Mouse (Mus musculus): Measurements from ENCODE around the gene Chd6. TPM values are rescaled to one million over a fixed set of nuclear protein-coding genes. Genes with fewer than 3 reads are reported as not detected.

The Chd6 gene
- polyA plus RNA-seq, 1 experiment from 2014 or later = 20.8 TPM

DNA sequence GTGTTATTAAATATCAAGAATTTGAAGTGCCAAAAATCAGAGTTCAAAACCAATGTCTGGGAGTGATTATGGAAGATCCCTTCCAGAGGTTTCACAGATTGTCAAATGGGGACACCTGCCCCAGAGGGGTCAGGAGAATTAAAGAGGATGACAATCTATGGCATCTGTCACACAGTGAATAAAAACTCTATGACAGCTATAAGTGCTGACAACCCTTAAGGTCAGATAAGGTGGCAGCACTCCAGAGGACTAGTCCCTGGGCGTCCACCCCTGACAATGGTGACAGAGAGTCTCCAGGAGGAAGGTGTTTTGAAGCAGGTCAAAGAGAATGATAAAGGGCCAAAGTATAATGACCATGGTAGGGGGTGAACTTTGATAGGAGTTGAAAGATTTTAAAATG lies 44.0 kb downstream of the Chd6 start:
- Histone ChIP-seq H3K4me2 (replicated peaks) (no peak overlapping the region), H3K27ac (no peak overlapping the region), H3K4me3 (replicated peaks) (no peak overlapping the region), H3K27me3 (replicated peaks) (no peaks in the 10 kb centered on the region), H3K36me3 (no peaks in the 10 kb centered on the region), H3K9ac (no peak overlapping the region), H3K4me1 (replicated peaks) (no peaks in the 10 kb centered on the region), H3K9me3 (no peaks in the 10 kb centered on the region)
- 70% methylated on average over 1 of the region's 1 CpGs for WGBS
- ATAC-seq = no peak

DNA sequence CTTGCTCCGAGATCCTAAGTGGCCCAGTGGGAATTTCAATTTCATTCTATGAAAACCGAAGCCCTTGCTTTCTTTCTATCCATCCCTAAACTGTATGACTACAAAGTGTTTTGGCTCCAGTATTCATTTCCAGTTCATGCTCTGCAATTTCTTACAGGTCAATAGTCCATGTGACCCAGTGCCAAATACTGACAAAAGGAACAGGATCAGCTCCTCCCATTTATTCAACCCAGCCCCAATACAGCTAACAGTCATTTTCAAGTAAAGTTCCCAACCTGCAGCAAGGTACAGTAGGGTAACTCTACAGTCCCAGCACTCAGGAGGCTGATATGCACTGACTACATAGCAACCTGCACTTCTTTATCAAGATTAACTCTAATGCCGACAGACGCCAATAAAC lies 50.0 kb downstream of the Chd6 start:
- Histone ChIP-seq H3K4me2 (replicated peaks) (no peak overlapping the region), H3K27me3 (replicated peaks) (no peaks in the 10 kb centered on the region), H3K9ac (no peak overlapping the region), H3K9me3 (no peaks in the 10 kb centered on the region), H3K4me3 (replicated peaks) (no peak overlapping the region), H3K4me1 (replicated peaks) (no peaks in the 10 kb centered on the region), H3K27ac (no peak overlapping the region), H3K36me3 (no peaks in the 10 kb centered on the region)
- ATAC-seq = no peak
- WGBS = 90% methylated on average over 4 of the region's 4 CpGs

DNA sequence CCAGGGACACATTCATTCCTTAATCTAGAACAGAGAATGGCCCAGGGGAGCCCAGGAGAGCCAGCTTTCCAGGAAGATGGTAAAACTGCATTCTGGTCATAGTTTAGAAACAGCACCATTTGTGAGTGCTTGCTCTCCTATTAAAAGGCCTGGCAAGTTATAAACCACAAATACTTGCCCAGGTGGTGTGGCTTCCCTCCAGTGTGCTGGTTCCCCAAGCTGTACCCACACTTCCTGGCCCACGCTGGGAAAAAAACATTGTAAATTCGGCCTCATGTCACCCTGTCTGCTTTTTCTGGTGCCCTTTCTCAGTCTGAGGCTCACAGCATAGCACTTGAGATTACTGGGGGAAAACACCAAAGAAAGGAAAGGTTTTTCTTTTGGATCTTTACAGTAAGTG lies 55.1 kb downstream of the Chd6 start:
- ATAC-seq = no peak
- Histone ChIP-seq H3K27me3 (replicated peaks) (no peaks in the 10 kb centered on the region), H3K36me3 (0 out of 2 replicates have a peak, but pooled peaks cover 2% of the 10 kb centered on the region), H3K27ac (no peak overlapping the region), H3K4me1 (replicated peaks) (no peaks in the 10 kb centered on the region), H3K4me3 (replicated peaks) (no peak overlapping the region), H3K9me3 (no peaks in the 10 kb centered on the region), H3K9ac (no peak overlapping the region), H3K4me2 (replicated peaks) (no peak overlapping the region)
- 72% methylated on average over 2 of the region's 2 CpGs for WGBS

DNA sequence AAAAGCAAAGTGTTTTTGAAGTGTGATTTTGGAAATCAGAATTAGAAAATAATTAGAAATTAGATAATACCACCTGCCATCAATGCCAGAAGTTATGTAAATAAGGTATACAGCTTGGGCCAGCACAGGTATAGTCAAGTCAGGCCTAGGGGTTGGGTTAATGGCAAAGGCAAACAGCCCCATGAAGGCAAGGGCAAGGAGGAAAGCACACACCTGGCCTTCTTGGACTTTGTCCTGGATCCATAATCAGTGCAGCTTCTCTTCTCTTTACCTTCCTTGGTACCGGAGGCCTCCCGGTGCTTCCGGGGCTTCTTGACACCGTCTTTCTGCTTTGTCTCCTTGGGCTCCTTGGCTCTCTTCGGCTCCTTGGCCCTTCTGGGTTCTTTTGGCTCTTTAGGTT lies 56.7 kb downstream of the Chd6 start:
- Histone ChIP-seq H3K36me3 (0 out of 2 replicates have a peak, but pooled peaks cover 2% of the 10 kb centered on the region), H3K4me1 (replicated peaks) (no peaks in the 10 kb centered on the region), H3K9me3 (no peaks in the 10 kb centered on the region), H3K27me3 (replicated peaks) (no peaks in the 10 kb centered on the region), H3K9ac (no peak overlapping the region), H3K27ac (no peak overlapping the region), H3K4me3 (replicated peaks) (no peak overlapping the region), H3K4me2 (replicated peaks) (no peak overlapping the region)
- ATAC-seq = peak; percentile 87
- 77% methylated on average over 5 of the region's 5 CpGs for WGBS

DNA sequence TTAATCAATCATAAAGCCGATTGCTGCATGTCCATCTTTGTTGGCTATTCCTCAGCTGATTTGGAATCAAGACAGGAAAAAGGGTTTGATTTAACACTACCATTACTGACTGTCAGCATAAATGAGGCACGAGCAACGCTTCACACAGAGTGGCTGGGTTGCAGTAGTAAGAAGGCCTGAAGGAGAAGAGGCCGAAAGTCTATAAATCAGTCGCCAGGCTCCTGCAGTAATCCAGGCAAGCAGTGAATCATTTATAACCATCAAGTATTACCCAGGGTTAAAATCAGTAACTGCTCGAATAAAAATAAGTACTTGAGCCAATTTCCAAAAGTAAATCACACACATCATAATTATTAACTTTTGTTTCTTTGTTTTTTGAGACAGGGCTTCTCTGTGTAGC lies 59.4 kb downstream of the Chd6 start:
- Histone ChIP-seq H3K36me3 (0 out of 2 replicates have a peak, but pooled peaks cover 2% of the 10 kb centered on the region), H3K27ac (no peak overlapping the region)
- ATAC-seq = no peak

DNA sequence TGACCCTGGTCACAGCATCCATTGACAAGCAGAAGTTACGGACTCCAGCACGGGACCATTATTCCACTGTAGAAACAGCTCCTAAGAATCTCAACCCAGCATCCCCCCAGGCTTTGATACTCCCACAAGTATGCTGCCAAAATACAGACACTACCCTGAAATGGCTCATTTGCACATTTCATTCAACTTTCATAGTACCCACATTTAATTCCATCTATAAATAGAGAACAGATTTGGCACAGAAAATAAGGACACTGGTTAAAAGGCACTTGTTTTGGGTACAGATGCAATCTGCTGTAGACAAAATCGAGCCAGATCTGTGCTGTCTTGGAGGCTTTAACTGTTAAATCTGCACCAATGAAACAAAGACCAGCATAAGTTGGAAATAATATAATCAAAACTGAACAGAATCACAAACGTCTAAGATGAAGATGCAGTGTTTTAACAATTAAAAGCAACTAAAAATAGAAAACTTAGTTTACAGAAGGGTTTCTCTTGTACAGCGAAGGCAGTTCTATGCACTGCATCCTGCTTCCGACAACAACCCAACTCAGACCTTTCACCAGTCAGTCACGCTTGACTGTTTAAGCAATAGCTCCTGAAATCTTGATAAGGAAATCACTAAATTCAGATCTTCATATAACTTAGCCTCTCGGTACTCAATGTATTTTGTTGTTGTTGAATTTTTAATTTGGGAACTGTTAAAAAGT lies 64.2 kb downstream of the Chd6 start:
- Histone ChIP-seq H3K4me1 (replicated peaks) (no peaks in the 10 kb centered on the region), H3K27me3 (replicated peaks) (no peaks in the 10 kb centered on the region), H3K9ac (no peak overlapping the region), H3K4me3 (replicated peaks) (no peak overlapping the region), H3K9me3 (no peaks in the 10 kb centered on the region), H3K27ac (no peak overlapping the region), H3K36me3 (0 out of 2 replicates have a peak, but pooled peaks cover 5% of the 10 kb centered on the region), H3K4me2 (replicated peaks) (no peak overlapping the region)
- ATAC-seq = no peak
- WGBS = 85% methylated on average over 8 of the region's 8 CpGs

More for the DNA sequence above, 59.4 kb downstream of the Chd6 start:
- Histone ChIP-seq H3K4me3 (replicated peaks) (no peak overlapping the region), H3K4me2 (replicated peaks) (no peak overlapping the region), H3K9ac (no peak overlapping the region), H3K9me3 (no peaks in the 10 kb centered on the region), H3K27me3 (replicated peaks) (no peaks in the 10 kb centered on the region), H3K4me1 (replicated peaks) (no peaks in the 10 kb centered on the region)
- 50% methylated on average over 6 of the region's 6 CpGs for WGBS

DNA sequence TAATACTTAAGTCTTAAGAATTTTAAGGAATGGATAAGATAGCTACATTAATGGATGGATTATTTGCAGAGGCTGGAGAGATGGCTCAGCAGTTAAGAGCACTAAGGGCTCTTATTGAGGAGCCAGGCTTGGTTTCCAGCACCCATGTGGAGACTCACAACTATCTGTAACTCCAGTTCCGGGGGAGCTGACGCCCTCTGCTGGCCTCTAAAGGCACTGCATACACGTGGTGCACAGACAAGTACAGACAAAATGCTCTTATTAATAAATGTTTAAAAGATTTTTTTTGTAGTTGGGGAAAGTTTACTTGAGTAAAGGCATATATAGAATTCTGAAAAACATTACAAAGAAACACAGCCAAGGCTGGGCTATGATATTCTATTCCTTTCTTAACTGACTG lies 66.0 kb downstream of the Chd6 start:
- no peak overlapping the region for H3K9ac ChIP-seq
- H3K27me3 ChIP-seq (replicated peaks) = no peaks in the 10 kb centered on the region
- H3K27ac ChIP-seq = no peak overlapping the region
- no peaks in the 10 kb centered on the region for H3K9me3 ChIP-seq
- WGBS = 67% methylated on average over 3 of the region's 3 CpGs
- H3K4me2 ChIP-seq (replicated peaks) = no peak overlapping the region
- no peak overlapping the region for H3K4me3 ChIP-seq (replicated peaks)
- ATAC-seq = no peak
- H3K4me1 ChIP-seq (replicated peaks) = no peaks in the 10 kb centered on the region
- peaks cover 13% of the 10 kb centered on the region; the same call in 1 of the 2 replicates for H3K36me3 ChIP-seq

DNA sequence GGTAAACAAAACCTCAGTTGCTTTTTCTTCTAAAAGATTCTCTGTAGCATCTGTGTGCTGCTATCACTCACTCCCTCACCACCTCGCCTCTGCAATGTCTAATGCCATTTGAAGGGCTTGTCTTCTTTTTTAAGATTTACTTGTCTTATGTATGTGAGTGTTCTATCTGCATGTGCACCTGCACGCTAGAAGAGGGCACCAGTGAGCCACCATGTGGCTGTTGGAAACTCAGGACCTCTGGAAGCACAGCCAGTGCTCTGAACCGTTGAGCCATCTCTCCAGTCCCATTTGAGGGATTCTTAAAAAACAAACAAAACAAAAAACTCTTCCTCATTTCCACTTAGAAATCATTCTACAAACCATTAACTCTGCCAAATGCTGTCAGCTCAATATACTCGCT lies 68.1 kb downstream of the Chd6 start:
- no peak overlapping the region for H3K27ac ChIP-seq
- no peaks in the 10 kb centered on the region for H3K27me3 ChIP-seq (replicated peaks)
- 75% methylated on average over 4 of the region's 4 CpGs for WGBS
- no peak overlapping the region for H3K9ac ChIP-seq
- peaks cover 19% of the 10 kb centered on the region; the same call in 1 of the 2 replicates for H3K36me3 ChIP-seq
- no peak overlapping the region for H3K4me2 ChIP-seq (replicated peaks)
- ATAC-seq = no peak
- H3K9me3 ChIP-seq = no peaks in the 10 kb centered on the region
- no peaks in the 10 kb centered on the region for H3K4me1 ChIP-seq (replicated peaks)
- no peak overlapping the region for H3K4me3 ChIP-seq (replicated peaks)

DNA sequence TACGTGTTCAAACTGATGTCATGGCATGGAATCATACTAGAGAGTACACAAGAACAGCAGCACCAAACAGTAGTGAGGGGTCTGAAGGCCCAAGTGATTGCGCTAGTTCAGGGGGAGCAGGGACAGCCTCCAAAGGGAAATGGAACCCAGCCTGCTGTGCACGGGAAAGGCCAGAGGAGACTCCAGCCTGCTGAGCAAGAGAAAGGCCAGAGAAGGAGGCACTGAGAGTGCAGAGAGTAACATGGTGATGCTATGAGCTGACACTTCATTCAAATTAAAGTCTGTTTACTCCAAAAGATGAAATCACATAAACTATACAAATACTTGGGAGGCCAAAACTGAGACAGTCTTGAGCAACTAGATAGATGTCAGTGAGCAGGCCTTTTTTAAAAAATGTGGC lies 71.1 kb downstream of the Chd6 start:
- no peak overlapping the region for H3K9ac ChIP-seq
- peak; percentile 56; the same call in 1 of the 2 replicates for ATAC-seq
- no peak overlapping the region for H3K4me3 ChIP-seq (replicated peaks)
- peaks cover 19% of the 10 kb centered on the region; the same call in 1 of the 2 replicates for H3K36me3 ChIP-seq
- no peaks in the 10 kb centered on the region for H3K27me3 ChIP-seq (replicated peaks)
- no peaks in the 10 kb centered on the region for H3K4me1 ChIP-seq (replicated peaks)
- peak overlapping the region; percentile 76 for H3K27ac ChIP-seq
- H3K9me3 ChIP-seq = no peaks in the 10 kb centered on the region
- no peak overlapping the region for H3K4me2 ChIP-seq (replicated peaks)
- WGBS = 58% methylated on average over 3 of the region's 3 CpGs

DNA sequence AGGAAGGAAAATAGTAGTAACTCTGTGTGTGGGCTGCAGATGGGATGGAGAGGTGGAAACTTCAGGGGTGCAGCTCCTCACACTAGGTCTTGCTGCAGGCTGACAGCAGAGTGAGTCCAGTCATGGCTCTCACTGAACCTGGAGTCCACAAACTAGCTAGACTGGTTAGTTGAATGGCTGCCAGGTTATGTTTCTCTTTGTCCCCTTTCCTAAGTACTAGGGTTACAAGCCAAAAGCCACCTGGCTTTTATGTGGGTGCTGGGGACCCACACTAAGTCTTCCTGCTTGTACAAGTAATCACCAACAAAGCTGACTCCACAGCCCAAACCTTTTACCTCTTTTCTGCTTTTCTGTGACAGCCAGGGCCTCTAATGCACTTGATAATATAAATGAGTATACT lies 75.7 kb downstream of the Chd6 start:
- no peaks in the 10 kb centered on the region for H3K27me3 ChIP-seq (replicated peaks)
- no peaks in the 10 kb centered on the region for H3K4me1 ChIP-seq (replicated peaks)
- peaks cover 15% of the 10 kb centered on the region; the same call in 1 of the 2 replicates for H3K36me3 ChIP-seq
- no peak overlapping the region for H3K4me3 ChIP-seq (replicated peaks)
- H3K9ac ChIP-seq = no peak overlapping the region
- no peaks in the 10 kb centered on the region for H3K9me3 ChIP-seq
- H3K27ac ChIP-seq = no peak overlapping the region
- ATAC-seq = no peak
- no peak overlapping the region for H3K4me2 ChIP-seq (replicated peaks)

DNA sequence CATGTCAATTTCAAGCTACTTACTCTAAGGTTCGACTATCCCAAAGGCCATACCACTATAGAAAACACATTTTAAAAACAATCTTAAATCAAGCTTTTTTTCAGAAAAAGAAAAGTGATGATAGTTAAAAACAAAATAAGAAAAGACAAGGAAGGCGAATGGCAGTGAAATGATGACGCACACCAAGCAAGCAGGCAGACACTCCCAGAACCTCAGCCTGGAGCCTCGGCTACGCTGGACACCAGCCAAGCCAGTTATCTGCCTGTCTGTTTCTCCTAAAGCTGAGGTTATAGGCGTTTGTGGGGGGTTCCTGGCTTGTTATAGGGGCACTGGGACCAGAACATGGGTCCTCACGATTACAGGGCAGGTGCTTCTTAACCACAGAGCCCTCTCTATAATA lies 76.5 kb downstream of the Chd6 start:
- no peaks in the 10 kb centered on the region for H3K27me3 ChIP-seq (replicated peaks)
- H3K9me3 ChIP-seq = no peaks in the 10 kb centered on the region
- H3K9ac ChIP-seq = no peak overlapping the region
- no peak overlapping the region for H3K27ac ChIP-seq
- H3K4me1 ChIP-seq (replicated peaks) = no peaks in the 10 kb centered on the region
- WGBS = 74% methylated on average over 7 of the region's 7 CpGs
- no peak overlapping the region for H3K4me2 ChIP-seq (replicated peaks)
- ATAC-seq = no peak
- no peak overlapping the region for H3K4me3 ChIP-seq (replicated peaks)
- peaks cover 13% of the 10 kb centered on the region; the same call in 1 of the 2 replicates for H3K36me3 ChIP-seq

DNA sequence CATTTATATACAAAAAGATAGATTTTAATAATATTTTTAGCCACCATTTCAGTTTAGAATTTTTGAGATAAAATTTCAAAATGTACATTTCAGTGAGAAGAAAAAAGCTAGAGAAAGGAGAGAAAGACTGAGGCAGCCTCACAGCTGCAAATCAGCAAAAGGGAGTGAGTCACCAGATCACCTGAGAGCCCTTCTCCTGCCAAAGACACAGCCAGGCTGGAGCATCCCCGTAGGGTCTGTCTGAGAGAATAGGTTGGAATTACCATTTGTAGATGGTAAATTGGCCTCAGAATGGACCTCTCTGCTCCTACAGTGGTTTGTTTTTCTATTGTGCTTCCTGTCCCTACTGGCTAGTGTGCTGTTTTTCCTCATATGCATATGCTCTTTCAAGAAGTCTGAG lies 84.3 kb downstream of the Chd6 start:
- ATAC-seq = no peak
- H3K36me3 ChIP-seq = peaks cover 7% of the 10 kb centered on the region
- WGBS = 83% methylated on average over 1 of the region's 1 CpGs

DNA sequence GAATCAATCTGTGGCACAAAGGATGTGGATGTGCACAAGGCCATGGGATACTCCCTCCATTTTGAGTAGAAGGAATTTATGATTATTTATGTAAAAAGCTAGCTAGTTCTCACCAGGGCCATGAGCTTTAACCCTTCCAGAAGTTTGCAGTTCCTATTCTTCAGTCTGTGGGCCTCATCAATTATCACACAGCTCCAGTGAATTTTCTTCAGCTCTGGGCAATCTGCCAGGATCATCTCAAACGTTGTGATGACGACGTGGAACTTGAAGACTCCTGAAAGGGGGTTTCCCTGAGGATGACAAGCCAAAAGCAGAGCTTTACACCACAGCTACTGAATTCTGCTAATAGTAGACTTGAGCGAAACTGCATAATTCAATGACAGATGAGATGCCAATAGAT lies 91.0 kb downstream of the Chd6 start:
- Histone ChIP-seq H3K4me2 (replicated peaks) (no peak overlapping the region), H3K27me3 (replicated peaks) (no peaks in the 10 kb centered on the region), H3K4me3 (replicated peaks) (no peak overlapping the region), H3K4me1 (replicated peaks) (no peaks in the 10 kb centered on the region), H3K36me3 (peaks cover 9% of the 10 kb centered on the region), H3K27ac (no peak overlapping the region), H3K9ac (no peak overlapping the region), H3K9me3 (no peaks in the 10 kb centered on the region)
- WGBS = 32% methylated on average over 4 of the region's 4 CpGs
- peak; percentile 20; the same call in 1 of the 2 replicates for ATAC-seq

More for the DNA sequence above, 84.3 kb downstream of the Chd6 start:
- H3K9ac ChIP-seq = no peak overlapping the region
- H3K27ac ChIP-seq = no peak overlapping the region
- no peaks in the 10 kb centered on the region for H3K27me3 ChIP-seq (replicated peaks)
- H3K9me3 ChIP-seq = no peaks in the 10 kb centered on the region
- H3K4me1 ChIP-seq (replicated peaks) = no peaks in the 10 kb centered on the region
- H3K4me2 ChIP-seq (replicated peaks) = no peak overlapping the region
- no peak overlapping the region for H3K4me3 ChIP-seq (replicated peaks)
